Mouse (Mus musculus): ENCODE data around the gene Tfap2c. TPM values are rescaled to one million over a fixed set of nuclear protein-coding genes. Genes with fewer than 3 reads are reported as not detected.

The Tfap2c gene
- 2.5 and 2.8 TPM in 2 replicates for polyA plus RNA-seq (2014; fragmentation: Nextera tagmentation; extraction: Ambion mirVana)

DNA sequence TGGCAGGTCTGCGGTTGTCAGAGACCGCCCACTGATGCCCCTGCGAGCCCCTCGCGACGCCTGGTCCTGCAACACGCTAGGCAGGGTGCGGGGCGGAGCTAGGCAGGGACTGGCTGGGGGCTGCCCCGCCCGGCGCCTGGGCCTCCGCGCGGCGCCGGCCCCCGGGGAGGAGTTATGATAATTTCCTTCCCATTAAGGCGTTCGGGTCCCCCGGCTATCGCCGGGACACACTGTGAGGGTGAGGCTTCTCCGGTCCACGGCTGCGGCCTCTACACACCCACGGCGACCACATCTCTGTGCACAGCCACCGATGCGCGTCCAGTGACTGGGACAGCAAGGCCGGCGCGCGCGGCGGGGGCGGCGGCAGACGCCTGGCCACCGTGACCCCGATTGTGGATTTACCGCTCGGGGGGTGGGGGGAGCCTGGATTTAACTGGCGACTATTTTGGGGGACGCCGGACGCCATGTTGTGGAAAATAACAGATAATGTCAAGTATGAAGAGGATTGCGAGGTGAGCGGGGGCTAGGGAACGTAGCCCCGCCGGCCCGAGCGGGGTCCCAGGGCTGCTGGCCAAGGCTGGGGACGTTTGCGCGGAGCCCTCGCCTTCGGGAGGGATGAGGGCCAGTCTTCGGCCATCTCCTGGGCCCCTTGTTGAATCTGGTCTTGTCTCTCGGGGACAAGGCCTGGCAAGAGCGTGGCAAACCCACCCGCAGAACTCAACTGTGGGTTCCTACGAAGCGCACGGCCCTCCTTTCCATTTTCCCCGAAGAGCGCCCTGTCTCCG, at the start of gene Tfap2c:
Gene Tfap2c (plus strand): TSS at position 223 of the 785 bp plus-strand sequence.
- under 1% methylated on average over 69 of the region's 70 CpGs for WGBS
- peak; percentile 68 for DNase-seq (ENCODE audit: low spot score)
- H3K4me2 ChIP-seq (replicated peaks; ENCODE audit: low read depth, low read length) = peak within 1 kb of the TSS; percentile 49
- no peak within 1 kb of the TSS for H3K27ac ChIP-seq (ENCODE audit: low read depth, low read length)
- peak; percentile 63 for ATAC-seq (ENCODE audit: low FRiP score)
- peaks cover 19% of the 10 kb centered on the region for H3K4me1 ChIP-seq (replicated peaks; ENCODE audit: control insufficient read depth, insufficient read depth, low read length)
- H3K9ac ChIP-seq (ENCODE audit: low read depth, low read length) = no peak within 1 kb of the TSS
- H3K36me3 ChIP-seq (ENCODE audit: control insufficient read depth, insufficient read depth, low read length) = no peaks in the 10 kb centered on the region
- peak within 1 kb of the TSS; percentile 22 for H3K4me3 ChIP-seq (ENCODE audit: low read depth, low read length)
- no peaks in the 10 kb centered on the region for H3K9me3 ChIP-seq (ENCODE audit: control insufficient read depth, low read length)
- peaks cover 97% of the 10 kb centered on the region for H3K27me3 ChIP-seq (ENCODE audit: control insufficient read depth, insufficient read depth, low read length)

GRCm38 (mm10) chr2:172500752-172501316, 48.6 kb upstream of the Tfap2c start:
- Histone ChIP-seq H3K4me2 (replicated peaks; ENCODE audit: low read depth, low read length) (no peak overlapping the region), H3K27ac (ENCODE audit: low read depth, low read length) (no peak overlapping the region), H3K27me3 (ENCODE audit: control insufficient read depth, insufficient read depth, low read length) (no peaks in the 10 kb centered on the region), H3K36me3 (ENCODE audit: control insufficient read depth, insufficient read depth, low read length) (no peaks in the 10 kb centered on the region), H3K9ac (ENCODE audit: low read depth, low read length) (no peak overlapping the region), H3K4me3 (ENCODE audit: low read depth, low read length) (no peak overlapping the region), H3K9me3 (ENCODE audit: control insufficient read depth, low read length) (no peaks in the 10 kb centered on the region), H3K4me1 (replicated peaks; ENCODE audit: control insufficient read depth, insufficient read depth, low read length) (no peaks in the 10 kb centered on the region)
- 59% methylated on average over 7 of the region's 7 CpGs for WGBS
- ATAC-seq (ENCODE audit: low FRiP score) (no peak), DNase-seq (ENCODE audit: low spot score) (no peak)

- Histone ChIP-seq H3K27ac (ENCODE audit: low read depth, low read length) (no peak overlapping the region), H3K27me3 (ENCODE audit: control insufficient read depth, insufficient read depth, low read length) (no peaks in the 10 kb centered on the region), H3K4me3 (ENCODE audit: low read depth, low read length) (no peak overlapping the region), H3K4me2 (replicated peaks; ENCODE audit: low read depth, low read length) (no peak overlapping the region), H3K4me1 (replicated peaks; ENCODE audit: control insufficient read depth, insufficient read depth, low read length) (no peaks in the 10 kb centered on the region), H3K36me3 (ENCODE audit: control insufficient read depth, insufficient read depth, low read length) (no peaks in the 10 kb centered on the region), H3K9me3 (ENCODE audit: control insufficient read depth, low read length) (no peaks in the 10 kb centered on the region), H3K9ac (ENCODE audit: low read depth, low read length) (no peak overlapping the region)
- DNase-seq (ENCODE audit: low spot score) (peak; percentile 83), ATAC-seq (ENCODE audit: low FRiP score) (no peak)
- 5% methylated on average over 4 of the region's 4 CpGs for WGBS
Observed at GRCm38 (mm10) chr2:172501341-172501740, 48.1 kb upstream of the Tfap2c start.

- no peak for ATAC-seq (ENCODE audit: low FRiP score)
- no peaks in the 10 kb centered on the region for H3K9me3 ChIP-seq (ENCODE audit: control insufficient read depth, low read length)
- no peak overlapping the region for H3K4me2 ChIP-seq (replicated peaks; ENCODE audit: low read depth, low read length)
- WGBS = 62% methylated on average over 14 of the region's 14 CpGs
- no peak overlapping the region for H3K27ac ChIP-seq (ENCODE audit: low read depth, low read length)
- no peak for DNase-seq (ENCODE audit: low spot score)
- no peak overlapping the region for H3K4me3 ChIP-seq (ENCODE audit: low read depth, low read length)
- H3K4me1 ChIP-seq (replicated peaks; ENCODE audit: control insufficient read depth, insufficient read depth, low read length) = no peaks in the 10 kb centered on the region
- H3K9ac ChIP-seq (ENCODE audit: low read depth, low read length) = no peak overlapping the region
- no peaks in the 10 kb centered on the region for H3K27me3 ChIP-seq (ENCODE audit: control insufficient read depth, insufficient read depth, low read length)
- H3K36me3 ChIP-seq (ENCODE audit: control insufficient read depth, insufficient read depth, low read length) = no peaks in the 10 kb centered on the region
Observed at GRCm38 (mm10) chr2:172502168-172502567, 47.2 kb upstream of the Tfap2c start.

DNA sequence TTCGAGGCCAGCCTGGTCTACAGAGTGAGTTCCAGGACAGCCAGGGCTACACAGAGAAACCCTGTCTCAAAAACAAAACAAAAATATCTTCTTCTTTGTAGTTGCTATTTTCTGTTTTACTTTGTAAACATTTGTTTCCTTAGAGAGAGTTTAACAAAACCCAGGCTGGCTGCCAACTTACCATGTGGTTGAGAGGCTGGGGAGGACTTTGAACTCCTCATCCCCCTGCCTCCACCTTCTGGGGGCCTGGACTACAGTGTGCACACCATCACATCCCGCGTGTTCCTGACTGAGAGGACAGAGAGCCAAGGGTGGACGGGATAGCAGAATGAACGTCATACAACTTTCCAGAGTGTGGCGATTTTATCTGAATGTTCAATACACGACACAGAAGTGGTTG, 43.3 kb upstream of the Tfap2c start:
- no peak overlapping the region for H3K9ac ChIP-seq (ENCODE audit: low read depth, low read length)
- no peaks in the 10 kb centered on the region for H3K27me3 ChIP-seq (ENCODE audit: control insufficient read depth, insufficient read depth, low read length)
- H3K4me3 ChIP-seq (ENCODE audit: low read depth, low read length) = no peak overlapping the region
- 88% methylated on average over 7 of the region's 7 CpGs for WGBS
- no peak overlapping the region for H3K4me2 ChIP-seq (replicated peaks; ENCODE audit: low read depth, low read length)
- no peaks in the 10 kb centered on the region for H3K36me3 ChIP-seq (ENCODE audit: control insufficient read depth, insufficient read depth, low read length)
- no peaks in the 10 kb centered on the region for H3K9me3 ChIP-seq (ENCODE audit: control insufficient read depth, low read length)
- ATAC-seq (ENCODE audit: low FRiP score) (no peak), DNase-seq (ENCODE audit: low spot score) (no peak)
- H3K4me1 ChIP-seq (replicated peaks; ENCODE audit: control insufficient read depth, insufficient read depth, low read length) = no peaks in the 10 kb centered on the region
- H3K27ac ChIP-seq (ENCODE audit: low read depth, low read length) = no peak overlapping the region

DNA sequence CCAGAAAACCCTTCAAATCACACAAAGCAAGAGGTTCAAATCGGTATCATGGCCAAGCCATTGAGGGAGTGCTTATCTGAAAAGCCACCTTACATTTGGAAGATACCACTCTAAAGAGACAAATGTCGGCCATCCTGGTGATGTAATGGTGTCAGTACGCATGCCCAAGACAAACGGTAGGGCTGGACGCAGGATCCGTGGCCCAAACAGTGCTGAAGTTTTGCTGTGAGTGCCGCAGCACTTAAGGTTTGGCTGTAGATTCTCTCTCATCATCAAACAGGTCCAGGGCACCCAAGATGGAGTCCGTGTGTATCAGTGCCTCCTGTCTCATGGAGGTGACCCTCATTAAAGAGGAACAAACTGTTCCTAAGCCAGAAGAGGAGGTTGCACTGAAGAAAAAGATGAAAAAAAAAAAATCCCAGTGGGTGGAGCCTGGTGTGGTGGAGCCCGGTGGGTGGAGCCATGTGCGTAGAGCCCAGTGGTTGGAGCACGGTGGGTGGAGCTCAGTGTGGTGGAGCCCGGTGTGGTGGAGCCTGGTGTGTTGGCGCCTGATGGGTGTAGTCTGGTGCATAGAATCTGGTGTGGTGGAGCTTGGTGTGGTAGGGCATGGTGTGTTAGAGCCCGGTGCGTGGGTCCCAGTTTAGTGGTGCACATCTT, 39.2 kb upstream of the Tfap2c start:
- Histone ChIP-seq H3K36me3 (ENCODE audit: control insufficient read depth, insufficient read depth, low read length) (no peaks in the 10 kb centered on the region), H3K9ac (ENCODE audit: low read depth, low read length) (no peak overlapping the region), H3K4me3 (ENCODE audit: low read depth, low read length) (no peak overlapping the region), H3K9me3 (ENCODE audit: control insufficient read depth, low read length) (no peaks in the 10 kb centered on the region), H3K27ac (ENCODE audit: low read depth, low read length) (no peak overlapping the region), H3K4me1 (replicated peaks; ENCODE audit: control insufficient read depth, insufficient read depth, low read length) (no peaks in the 10 kb centered on the region), H3K4me2 (replicated peaks; ENCODE audit: low read depth, low read length) (no peak overlapping the region), H3K27me3 (ENCODE audit: control insufficient read depth, insufficient read depth, low read length) (no peaks in the 10 kb centered on the region)
- no peak for ATAC-seq (ENCODE audit: low FRiP score)
- 92% methylated on average over 15 of the region's 15 CpGs for WGBS
- no peak for DNase-seq (ENCODE audit: low spot score)

GRCm38 (mm10) chr2:172510899-172511298, 38.5 kb upstream of the Tfap2c start:
- Histone ChIP-seq H3K27me3 (ENCODE audit: control insufficient read depth, insufficient read depth, low read length) (no peaks in the 10 kb centered on the region), H3K9me3 (ENCODE audit: control insufficient read depth, low read length) (no peaks in the 10 kb centered on the region), H3K27ac (ENCODE audit: low read depth, low read length) (no peak overlapping the region), H3K4me1 (replicated peaks; ENCODE audit: control insufficient read depth, insufficient read depth, low read length) (no peaks in the 10 kb centered on the region), H3K4me2 (replicated peaks; ENCODE audit: low read depth, low read length) (no peak overlapping the region), H3K9ac (ENCODE audit: low read depth, low read length) (no peak overlapping the region), H3K4me3 (ENCODE audit: low read depth, low read length) (no peak overlapping the region), H3K36me3 (ENCODE audit: control insufficient read depth, insufficient read depth, low read length) (no peaks in the 10 kb centered on the region)
- no peak for ATAC-seq (ENCODE audit: low FRiP score)
- DNase-seq (ENCODE audit: low spot score) = no peak
- WGBS = 53% methylated on average over 3 of the region's 3 CpGs

DNA sequence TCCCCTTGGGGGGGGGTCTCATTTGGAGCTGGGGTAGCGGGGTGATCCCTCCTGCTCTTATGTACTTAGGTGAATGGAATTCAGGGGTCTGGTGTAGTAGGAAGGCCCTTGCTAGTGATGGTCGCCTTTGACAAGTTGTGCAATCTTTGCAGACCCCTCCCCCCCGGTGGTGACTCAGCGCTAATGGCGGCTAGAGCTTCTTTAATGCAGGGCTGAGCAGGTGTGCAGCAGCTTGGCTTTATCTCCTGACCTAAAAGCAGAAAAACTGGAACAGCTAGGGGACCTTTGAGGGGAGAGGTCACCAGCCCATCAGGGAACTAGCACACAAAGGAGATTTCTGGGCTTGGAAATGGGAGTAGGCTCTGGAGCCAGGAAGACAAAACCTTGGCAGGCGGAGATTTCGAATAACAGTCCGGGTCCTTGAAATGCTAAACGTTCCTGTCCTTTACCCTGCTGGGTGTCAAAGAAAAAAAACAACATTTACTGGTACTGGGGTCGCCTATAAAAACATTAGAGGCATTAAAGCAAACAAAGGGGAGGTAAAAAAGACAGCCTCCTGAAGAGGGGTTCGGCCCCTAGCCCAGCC, 32.9 kb upstream of the Tfap2c start:
- Histone ChIP-seq H3K9ac (ENCODE audit: low read depth, low read length) (no peak overlapping the region), H3K4me3 (ENCODE audit: low read depth, low read length) (no peak overlapping the region), H3K27me3 (ENCODE audit: control insufficient read depth, insufficient read depth, low read length) (no peaks in the 10 kb centered on the region), H3K9me3 (ENCODE audit: control insufficient read depth, low read length) (no peaks in the 10 kb centered on the region), H3K36me3 (ENCODE audit: control insufficient read depth, insufficient read depth, low read length) (no peaks in the 10 kb centered on the region), H3K4me2 (replicated peaks; ENCODE audit: low read depth, low read length) (no peak overlapping the region), H3K27ac (ENCODE audit: low read depth, low read length) (no peak overlapping the region), H3K4me1 (replicated peaks; ENCODE audit: control insufficient read depth, insufficient read depth, low read length) (no peaks in the 10 kb centered on the region)
- WGBS = 16% methylated on average over 11 of the region's 11 CpGs
- DNase-seq (ENCODE audit: low spot score) (peak; percentile 16), ATAC-seq (ENCODE audit: low FRiP score) (no peak)
